Mouse (Mus musculus) induced T-regulatory cell, adult 2 months (primary cell): ENCODE results near the gene Mipep.

Experiments used
- DNase-seq: peaks from one replicate; pipeline ENCODE4 v3.0.0-alpha.2; 2012; ENCODE audit warnings: low read depth

Gene Mipep

DNA sequence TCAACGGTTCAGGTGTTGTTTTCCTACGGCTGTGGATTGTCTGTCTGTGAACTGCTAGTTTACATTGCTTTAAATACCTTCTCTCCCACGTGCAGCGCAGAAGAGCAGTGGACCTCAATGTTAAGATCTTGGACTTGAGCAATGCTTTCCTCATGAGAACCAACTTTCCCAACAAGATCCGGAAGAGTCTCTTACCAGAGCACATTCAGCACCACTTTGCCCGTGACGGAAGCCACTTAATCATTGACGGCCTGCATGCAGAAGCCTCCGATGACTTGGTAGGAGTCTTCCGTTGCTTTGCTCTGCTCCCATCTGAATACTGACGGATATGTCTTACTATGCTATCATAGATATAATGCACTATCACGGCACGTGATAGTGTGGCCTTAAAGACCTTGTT is 17.7 kb downstream of the Mipep start:
- no peak for DNase-seq

DNA sequence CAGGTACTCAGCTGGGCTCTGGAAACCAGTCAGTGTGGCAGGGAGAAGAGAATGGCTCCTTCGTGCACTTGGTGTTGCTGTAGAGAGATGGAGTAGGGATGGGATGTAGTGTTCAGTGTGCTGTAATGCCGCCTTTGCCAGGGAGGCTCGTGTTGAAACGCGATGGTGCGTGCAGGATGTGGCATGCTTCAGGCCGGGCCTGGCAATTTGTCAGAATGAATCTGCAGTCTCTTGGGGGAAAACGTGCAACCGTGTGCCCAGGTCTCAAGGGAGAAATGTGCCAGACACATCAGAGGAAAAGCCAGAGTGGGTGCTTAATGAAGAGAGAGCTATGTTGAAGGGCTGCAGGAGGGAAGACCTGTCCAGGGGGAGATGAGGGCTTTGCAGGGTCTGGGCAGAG is 20.6 kb downstream of the Mipep start:
- no peak for DNase-seq

- DNase-seq = no peak
Measured at GRCm38 (mm10) chr14:60805871-60806270, 21.5 kb downstream of the Mipep start.

DNA sequence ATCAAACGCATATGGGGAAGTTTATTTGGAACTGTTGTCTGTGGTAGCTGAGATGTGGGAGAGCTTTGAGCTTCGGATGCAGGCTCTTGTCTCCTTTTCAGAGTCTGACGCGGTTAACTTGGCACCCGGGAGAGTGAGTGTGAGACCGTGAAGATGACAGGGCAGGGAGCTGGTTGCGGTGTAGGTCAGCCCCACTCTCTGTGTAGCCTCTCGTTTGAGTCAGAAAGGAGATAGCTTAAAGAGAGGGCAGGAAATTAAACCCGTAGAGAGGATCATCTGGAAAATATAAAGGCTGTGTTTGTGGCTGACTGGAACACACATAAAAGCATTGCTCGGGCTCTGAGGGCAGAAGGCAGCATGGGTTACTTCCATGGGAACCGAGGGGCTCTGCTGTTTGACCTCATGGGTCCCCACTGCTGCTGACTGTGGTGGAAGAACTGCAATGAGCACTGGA is 22.5 kb downstream of the Mipep start:
- peak; percentile 26 for DNase-seq

DNA sequence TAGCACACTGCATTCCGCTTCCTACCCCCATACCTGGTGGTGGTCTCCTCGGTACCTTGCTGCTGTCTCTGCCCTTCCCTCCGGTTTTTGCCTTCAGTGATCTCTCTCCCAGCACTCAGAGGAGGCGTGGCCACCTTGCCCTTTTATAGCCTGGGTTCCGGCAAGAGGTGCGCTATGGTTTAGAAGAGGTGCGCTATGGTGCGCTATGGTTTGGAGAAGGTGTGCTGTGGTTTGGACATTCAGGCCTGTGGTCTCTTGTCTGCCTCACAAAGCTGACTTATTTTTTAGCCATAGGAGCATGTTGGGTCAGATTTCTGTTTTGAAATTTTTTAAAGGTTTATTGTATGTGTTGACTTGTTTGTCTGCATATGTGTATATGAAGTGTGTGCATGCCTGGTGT is 25.5 kb downstream of the Mipep start:
- DNase-seq = no peak

DNA sequence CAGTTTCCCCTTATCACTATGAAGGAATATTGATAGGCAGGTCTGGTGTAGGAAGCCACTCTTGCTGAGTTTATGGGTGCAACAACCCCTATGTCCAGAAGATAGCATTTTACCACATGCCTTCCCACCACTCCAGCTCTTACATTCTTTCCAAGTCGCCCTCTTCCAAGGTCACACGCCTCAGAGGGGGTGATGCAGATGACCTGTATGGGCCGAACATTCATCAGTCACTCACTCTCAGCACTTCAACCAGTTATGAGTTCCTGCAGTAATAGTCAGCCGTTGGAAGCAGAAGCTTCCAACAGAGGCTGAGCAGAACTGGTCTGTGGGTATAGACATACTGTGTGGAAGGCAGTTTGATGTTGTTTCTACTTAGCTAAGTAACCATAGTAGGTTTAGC is 27.2 kb downstream of the Mipep start:
- no peak for DNase-seq

DNA sequence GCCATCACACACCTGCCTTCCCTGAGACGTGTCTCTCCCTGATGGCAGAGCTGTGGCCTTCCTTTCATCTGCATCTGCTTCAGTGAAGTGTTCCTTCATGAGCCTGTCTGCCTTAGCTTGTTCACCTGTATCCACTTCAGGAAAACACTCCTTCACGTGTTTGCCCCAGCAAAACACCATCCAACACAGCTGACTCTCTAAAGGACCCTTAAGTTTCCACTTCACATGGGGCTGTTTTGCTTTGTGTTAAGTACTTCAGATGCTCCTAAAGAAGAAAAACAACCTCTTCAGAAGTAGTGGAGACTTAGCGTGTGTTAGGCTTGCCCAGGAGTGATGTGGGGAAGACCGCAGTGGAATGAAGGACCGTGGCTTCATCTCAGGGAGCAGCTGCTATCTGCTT is 30.7 kb downstream of the Mipep start:
- DNase-seq = no peak

DNA sequence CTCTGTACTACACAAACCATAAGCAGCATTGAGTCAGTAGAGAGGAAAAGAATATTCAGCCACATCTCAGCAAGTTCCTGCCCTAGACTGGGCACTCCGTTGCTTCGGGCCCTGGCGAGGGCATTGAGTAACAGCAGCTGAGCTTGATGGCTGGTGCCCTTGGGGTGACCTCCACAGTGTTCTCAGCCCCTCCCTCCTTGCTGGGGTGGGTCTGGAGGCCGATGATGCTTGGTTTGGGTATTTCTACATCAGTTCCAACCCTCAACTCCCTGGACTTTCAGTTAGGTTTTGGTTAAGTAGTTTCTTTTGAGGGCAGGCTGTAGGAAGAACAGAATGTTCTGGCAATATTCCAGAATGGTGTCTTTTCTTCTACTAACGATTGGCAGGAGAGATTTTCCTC is 33.7 kb downstream of the Mipep start:
- DNase-seq = no peak

GRCm38 (mm10) chr14:60830096-60830495 is 45.7 kb downstream of the Mipep start:
- DNase-seq = no peak

- DNase-seq = no peak
Measured at GRCm38 (mm10) chr14:60836709-60837108, 52.3 kb downstream of the Mipep start.

- DNase-seq = no peak
Measured at GRCm38 (mm10) chr14:60839654-60840053, 55.3 kb downstream of the Mipep start.

DNA sequence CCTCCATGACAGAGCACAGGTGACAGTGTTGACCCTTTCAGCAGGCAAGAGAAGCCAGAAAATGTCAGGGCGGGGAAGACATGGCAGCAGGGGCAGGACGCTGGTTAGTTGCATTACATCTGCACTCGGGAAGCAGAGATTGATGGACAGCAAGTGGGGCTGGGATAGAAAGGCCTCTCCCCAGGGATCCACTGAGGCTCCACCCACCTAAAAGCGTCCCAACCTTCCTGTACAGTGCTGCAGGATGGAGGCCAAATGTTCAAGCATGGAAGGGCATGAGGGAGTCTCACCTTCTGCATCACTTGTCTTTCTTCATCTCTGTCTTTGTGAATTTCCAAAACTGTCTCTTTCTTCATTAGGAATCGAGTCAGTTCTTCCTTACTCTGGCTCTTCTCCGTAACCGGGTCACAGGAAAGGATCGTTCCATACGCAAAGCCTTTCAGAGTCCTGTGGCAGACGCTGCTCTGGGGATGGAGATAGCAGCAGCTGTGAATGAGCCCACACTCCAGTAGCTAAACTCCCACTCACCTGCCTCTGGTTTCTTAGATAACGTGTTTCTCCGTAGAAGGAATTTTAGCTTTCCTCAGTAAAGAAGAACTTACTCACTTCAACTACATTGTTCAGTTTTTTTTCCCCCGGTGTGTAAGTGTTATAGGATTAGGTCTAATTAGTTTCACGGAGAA is 57.7 kb downstream of the Mipep start:
- DNase-seq = no peak

- DNase-seq = no peak
Measured at GRCm38 (mm10) chr14:60843596-60843995, 59.2 kb downstream of the Mipep start.

DNA sequence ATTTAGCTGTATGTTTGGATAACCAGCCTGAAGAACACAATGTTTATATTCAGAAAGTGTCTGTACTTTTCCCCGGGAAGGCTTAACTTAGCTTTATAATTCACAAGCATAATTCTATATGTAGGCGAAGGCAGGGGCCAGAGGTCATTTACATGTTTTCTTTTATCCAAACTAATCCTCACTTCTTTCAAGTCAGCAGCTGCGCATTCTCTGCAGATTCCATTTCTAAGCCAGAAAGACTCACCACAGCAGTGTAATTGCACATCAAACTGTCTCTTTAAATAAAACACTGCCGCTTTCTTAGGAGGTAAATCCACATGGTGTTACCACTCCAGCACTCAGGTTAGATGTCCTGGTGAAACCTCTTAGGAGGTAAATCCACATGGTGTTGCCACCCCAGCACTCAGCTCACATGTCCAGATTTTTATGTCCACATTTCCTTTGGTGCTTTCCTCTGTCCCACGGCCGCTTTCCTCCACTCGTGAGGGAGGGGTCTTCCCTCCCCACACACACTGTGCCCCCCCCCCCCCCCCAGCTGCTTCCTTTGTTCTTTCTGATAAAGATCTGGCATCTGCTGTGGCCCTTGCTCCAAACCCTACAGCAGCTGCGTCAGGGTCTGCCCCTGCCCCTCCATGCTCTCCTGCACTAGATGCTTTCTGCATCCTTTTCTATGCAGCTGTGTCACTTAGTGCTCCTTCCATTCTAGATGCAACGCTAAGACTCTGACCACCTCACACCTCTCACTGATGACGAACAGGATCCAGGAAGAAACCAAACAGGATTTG is 61.1 kb downstream of the Mipep start:
- no peak for DNase-seq

- DNase-seq = no peak
Measured at GRCm38 (mm10) chr14:60846174-60846573, 61.8 kb downstream of the Mipep start.

GRCm38 (mm10) chr14:60848194-60848593 is 63.8 kb downstream of the Mipep start:
- no peak for DNase-seq

GRCm38 (mm10) chr14:60850101-60850500 is 65.7 kb downstream of the Mipep start:
- no peak for DNase-seq

DNA sequence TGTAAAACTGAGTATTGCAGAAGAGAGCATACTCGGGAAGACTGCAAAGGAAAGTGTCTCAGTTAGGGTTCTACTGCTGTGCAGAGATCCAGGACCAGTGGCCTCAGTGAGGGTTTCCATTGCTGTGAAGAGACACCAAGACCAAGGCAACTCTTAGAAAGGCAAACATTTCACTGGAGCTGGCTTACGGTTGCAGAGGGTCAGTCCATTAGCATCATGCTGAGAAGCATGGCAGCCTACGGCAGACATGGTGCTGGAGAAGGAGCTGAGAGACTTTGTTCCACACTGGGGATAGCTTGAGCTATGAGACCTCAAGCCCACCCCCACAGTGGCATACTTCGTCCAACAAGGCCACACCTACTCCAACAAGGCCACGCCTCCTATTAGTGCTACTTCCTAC is 67.3 kb downstream of the Mipep start:
- no peak for DNase-seq

DNA sequence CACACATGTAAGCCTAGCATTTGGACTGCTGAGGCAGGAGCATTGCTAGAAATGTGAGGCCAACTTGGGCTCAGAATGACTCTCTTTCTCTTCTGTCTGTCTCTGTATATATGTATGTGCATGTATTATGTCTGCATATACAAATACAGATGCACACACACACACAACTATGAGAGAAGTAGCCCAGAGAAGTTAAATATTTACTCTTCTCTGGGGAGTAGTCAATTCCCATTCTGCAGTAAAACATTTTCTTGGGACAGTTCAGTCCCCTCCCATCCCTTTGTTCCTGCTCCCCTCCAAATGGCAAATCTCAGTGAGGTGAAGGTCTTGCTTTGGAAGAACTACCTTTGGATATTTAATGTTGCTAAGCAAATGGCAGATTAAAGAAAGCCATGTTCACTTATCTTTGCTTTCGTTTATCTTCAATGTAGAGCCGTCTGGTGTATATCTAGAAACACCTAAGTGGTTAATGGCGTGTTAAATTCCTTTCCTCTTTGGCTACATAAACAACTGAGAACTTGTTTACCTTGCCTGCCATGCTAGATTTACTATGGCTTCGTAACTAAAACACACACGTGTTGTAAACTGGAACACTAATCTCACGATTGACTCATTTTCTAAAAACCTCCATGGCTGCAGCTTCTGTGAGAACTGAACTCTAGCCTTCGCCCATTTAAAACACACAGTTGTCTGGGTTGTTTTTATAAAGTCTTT is 72.0 kb downstream of the Mipep start:
- no peak for DNase-seq

- DNase-seq = no peak
Measured at GRCm38 (mm10) chr14:60856913-60857300, 72.5 kb downstream of the Mipep start.

- DNase-seq = no peak
Measured at GRCm38 (mm10) chr14:60863396-60863795, 79.0 kb downstream of the Mipep start.

- DNase-seq = no peak
Measured at GRCm38 (mm10) chr14:60866399-60866798, 82.0 kb downstream of the Mipep start.

DNA sequence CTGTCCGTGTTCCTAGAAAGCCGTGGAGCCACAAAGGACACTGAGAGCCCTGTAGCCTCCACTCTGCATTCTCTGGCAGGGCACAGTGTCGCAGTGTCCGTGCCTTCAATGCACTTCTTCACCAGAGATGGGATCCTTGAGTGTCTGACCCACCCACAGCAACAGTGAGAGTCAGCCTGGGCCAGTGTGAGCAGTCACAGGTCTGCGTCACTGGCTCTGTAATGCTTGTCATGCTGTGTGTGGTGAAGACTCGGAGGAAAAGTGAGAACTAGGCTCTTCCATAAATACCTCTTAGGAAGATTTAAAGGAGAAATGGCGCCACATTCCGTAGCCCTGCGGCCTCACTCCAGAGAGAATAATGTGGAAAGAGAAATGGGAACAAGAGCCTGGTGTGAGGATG is 84.0 kb downstream of the Mipep start:
- no peak for DNase-seq
